ENCODE assay signal across 8 mouse cellular contexts in the genomic region with DNA sequence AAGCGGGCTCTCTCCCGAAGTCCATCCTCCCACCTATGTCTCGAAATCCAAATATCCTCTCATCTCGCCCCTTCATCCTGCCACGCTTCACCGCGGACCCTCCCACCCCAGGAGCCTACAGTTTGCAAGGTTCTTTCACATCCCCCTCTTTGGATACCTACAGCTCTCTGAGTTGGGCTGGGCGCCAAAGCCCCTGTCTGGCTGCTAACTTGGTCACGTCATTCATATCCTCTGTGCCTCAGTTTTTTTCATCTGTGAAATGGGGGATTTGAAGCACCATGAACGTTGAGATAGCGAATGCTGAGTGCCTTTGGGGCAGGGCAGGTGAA. TPM values are rescaled to one million over a fixed set of nuclear protein-coding genes. Genes with fewer than 3 reads are reported as not detected.
DNase-seq lines count a peak whose midpoint lies in the region; ATAC-seq lines count a peak whose summit lies in the region.

No protein-coding gene starts in this region.

- H3K4me1 ChIP-seq in embryonic facial prominence, embryonic 10.5 days, result peaks cover 32% of the 10 kb centered on the region
- H3K4me1 ChIP-seq in hindbrain, embryonic 14.5 days (replicated peaks; ENCODE audit: control insufficient read depth, insufficient read depth, low read length), result peaks cover 20% of the 10 kb centered on the region
- peaks cover 6% of the 10 kb centered on the region for H3K4me1 ChIP-seq in midbrain, embryonic 16.5 days (ENCODE audit: control insufficient read depth, insufficient read depth, low read length)

- H3K4me2 ChIP-seq in hindbrain, embryonic 14.5 days (replicated peaks), result peak overlapping the region; percentile 81
- H3K4me2 ChIP-seq in midbrain, embryonic 16.5 days (ENCODE audit: low read length), result peak overlapping the region; percentile 68

- no peaks in the 10 kb centered on the region for H3K9me3 ChIP-seq in embryonic facial prominence, embryonic 10.5 days
- no peaks in the 10 kb centered on the region for H3K9me3 ChIP-seq in hindbrain, embryonic 14.5 days (ENCODE audit: control insufficient read depth, low read length)
- H3K9me3 ChIP-seq in midbrain, embryonic 16.5 days (replicated peaks; ENCODE audit: control insufficient read depth, low read length, poor library complexity, severe bottlenecking), result no peaks in the 10 kb centered on the region

- peak; percentile 34 for DNase-seq in layer of hippocampus, adult 11-12 months (ENCODE audit: low spot score)
- DNase-seq in layer of hippocampus, postnatal 10 days (ENCODE audit: low spot score in 2 of 2), result no peak
- DNase-seq in embryonic facial prominence, embryonic 10.5 days (ENCODE audit: low spot score), result no peak
- DNase-seq in hindbrain, embryonic 14.5 days (ENCODE audit: low spot score), result no peak
- DNase-seq in c-Kit-positive CD71-positive TER-119-positive erythroid progenitor cells, embryonic 14.5 days (ENCODE audit: low spot score), result no peak
- no peak for DNase-seq in thymus, postnatal 14 days
- no peak for DNase-seq in thymus, postnatal 25 days

- peaks cover 9% of the 10 kb centered on the region; the same call in 1 of the 2 replicates for H3K27me3 ChIP-seq in embryonic facial prominence, embryonic 10.5 days (replicated peaks; ENCODE audit: low read depth, poor library complexity, severe bottlenecking)
- H3K27me3 ChIP-seq in hindbrain, embryonic 14.5 days (ENCODE audit: control insufficient read depth, insufficient read depth, low read length), result no peaks in the 10 kb centered on the region
- H3K27me3 ChIP-seq in midbrain, embryonic 16.5 days (ENCODE audit: control insufficient read depth, insufficient read depth, low read depth, low read length), result no peaks in the 10 kb centered on the region

- H3K9ac ChIP-seq in hindbrain, embryonic 14.5 days, result peak overlapping the region; percentile 100; the same call in 1 of the 2 replicates
- H3K9ac ChIP-seq in midbrain, embryonic 16.5 days (ENCODE audit: low read depth, low read length), result peak overlapping the region; percentile 100

- ATAC-seq in hindbrain, embryonic 14.5 days (ENCODE audit: low FRiP score), result peak; percentile 66
- ATAC-seq in midbrain, embryonic 16.5 days, result peak; percentile 61; the same call in 1 of the 2 replicates

- H3K27ac ChIP-seq in embryonic facial prominence, embryonic 10.5 days (replicated peaks), result peak overlapping the region; percentile 97
- H3K27ac ChIP-seq in hindbrain, embryonic 14.5 days, result peak overlapping the region; percentile 95
- peak overlapping the region; percentile 95 for H3K27ac ChIP-seq in midbrain, embryonic 16.5 days (ENCODE audit: low read length)

- H3K36me3 ChIP-seq in embryonic facial prominence, embryonic 10.5 days (replicated peaks), result peaks cover 29% of the 10 kb centered on the region
- H3K36me3 ChIP-seq in hindbrain, embryonic 14.5 days (replicated peaks; ENCODE audit: control insufficient read depth, insufficient read depth), result peaks cover 30% of the 10 kb centered on the region
- no peaks in the 10 kb centered on the region; the same call in 1 of the 2 replicates for H3K36me3 ChIP-seq in midbrain, embryonic 16.5 days (ENCODE audit: control insufficient read depth, insufficient read depth, low read length)

- 2% methylated on average over 11 of the region's 11 CpGs for WGBS in embryonic facial prominence, embryonic 10.5 days
- under 1% methylated on average over 11 of the region's 11 CpGs for WGBS in hindbrain, embryonic 14.5 days
- under 1% methylated on average over 11 of the region's 11 CpGs for WGBS in midbrain, embryonic 16.5 days

- H3K4me3 ChIP-seq in embryonic facial prominence, embryonic 10.5 days, result peak overlapping the region; percentile 92
- peak overlapping the region; percentile 98 for H3K4me3 ChIP-seq in hindbrain, embryonic 14.5 days (replicated peaks; ENCODE audit: low read length)
- H3K4me3 ChIP-seq in midbrain, embryonic 16.5 days (ENCODE audit: low read depth, low read length), result peak overlapping the region; percentile 97

RNA-seq across cellular contexts. Expression of a gene that starts 0.4 kb away (rescaled TPM):
- 10 to 100 TPM; 31.7 to 34.8 TPM for total RNA-seq in layer of hippocampus, postnatal 10 days (2021)
- 9.2 and 9.5 TPM in 2 replicates for polyA plus RNA-seq in embryonic facial prominence, embryonic 10.5 days (2016; fragmentation: Nextera tagmentation; extraction: Ambion mirVana)
- 32.9 and 37.1 TPM in 2 replicates for polyA plus RNA-seq in hindbrain, embryonic 14.5 days (2014; fragmentation: Nextera tagmentation; extraction: Ambion mirVana)
- polyA plus RNA-seq in midbrain, embryonic 16.5 days (2015; fragmentation: Nextera tagmentation; extraction: Ambion mirVana), result 32.4 and 33.6 TPM in 2 replicates

RNA-seq across cellular contexts. Expression of a gene that starts 11.2 kb away (rescaled TPM):
- total RNA-seq in layer of hippocampus, postnatal 10 days (2021), result 1 to 10 TPM; 3.6 to 4.4 TPM
- polyA plus RNA-seq in embryonic facial prominence, embryonic 10.5 days (2016; fragmentation: Nextera tagmentation; extraction: Ambion mirVana), result 3.5 and 3.8 TPM in 2 replicates
- 0.91 and 1.1 TPM in 2 replicates for polyA plus RNA-seq in hindbrain, embryonic 14.5 days (2014; fragmentation: Nextera tagmentation; extraction: Ambion mirVana)
- 0.87 and 1.0 TPM in 2 replicates for polyA plus RNA-seq in midbrain, embryonic 16.5 days (2015; fragmentation: Nextera tagmentation; extraction: Ambion mirVana)

RNA-seq across cellular contexts. Expression of a gene that starts 13.7 kb away (rescaled TPM):
- total RNA-seq in layer of hippocampus, postnatal 10 days (2021), result 10 to 100 TPM; 49.8 to 54.7 TPM
- polyA plus RNA-seq in embryonic facial prominence, embryonic 10.5 days (2016; fragmentation: Nextera tagmentation; extraction: Ambion mirVana), result 190 and 194 TPM in 2 replicates
- 61.9 and 63.3 TPM in 2 replicates for polyA plus RNA-seq in hindbrain, embryonic 14.5 days (2014; fragmentation: Nextera tagmentation; extraction: Ambion mirVana)
- polyA plus RNA-seq in midbrain, embryonic 16.5 days (2015; fragmentation: Nextera tagmentation; extraction: Ambion mirVana), result 74.4 and 76.9 TPM in 2 replicates

RNA-seq across cellular contexts. Expression of a gene that starts 14.4 kb away (rescaled TPM):
- total RNA-seq in layer of hippocampus, postnatal 10 days (2021), result 10 to 100 TPM; 35.5 to 38.0 TPM
- 27.0 and 27.4 TPM in 2 replicates for polyA plus RNA-seq in embryonic facial prominence, embryonic 10.5 days (2016; fragmentation: Nextera tagmentation; extraction: Ambion mirVana)
- polyA plus RNA-seq in hindbrain, embryonic 14.5 days (2014; fragmentation: Nextera tagmentation; extraction: Ambion mirVana), result 42.5 and 43.0 TPM in 2 replicates
- polyA plus RNA-seq in midbrain, embryonic 16.5 days (2015; fragmentation: Nextera tagmentation; extraction: Ambion mirVana), result 48.8 and 49.6 TPM in 2 replicates

RNA-seq across cellular contexts. Expression of a gene that starts 55.2 kb away (rescaled TPM):
- 100 to 1,000 TPM; 182 to 196 TPM for total RNA-seq in layer of hippocampus, postnatal 10 days (2021)
- polyA plus RNA-seq in embryonic facial prominence, embryonic 10.5 days (2016; fragmentation: Nextera tagmentation; extraction: Ambion mirVana), result 13.5 and 13.8 TPM in 2 replicates
- polyA plus RNA-seq in hindbrain, embryonic 14.5 days (2014; fragmentation: Nextera tagmentation; extraction: Ambion mirVana), result 113 and 134 TPM in 2 replicates
- 162 and 195 TPM in 2 replicates for polyA plus RNA-seq in midbrain, embryonic 16.5 days (2015; fragmentation: Nextera tagmentation; extraction: Ambion mirVana)
